Mouse (Mus musculus) spleen, adult 2 months (tissue): ENCODE data around the gene Arnt2. TPM values are rescaled to one million over a fixed set of nuclear protein-coding genes. Genes with fewer than 3 reads are reported as not detected.

Experiments used
- DNase-seq, 2 experiments: peaks; one replicate each; pipeline versions ENCODE4 v3.0.0 to v3.0.0-alpha.2; 2012 to 2021; ENCODE audit warnings: low spot score in 2 of 2, low read depth in 1 of 2
- H3K27ac ChIP-seq: fragments of 200-500 bp; 2 replicates; pipeline ENCODE4 v1.5.1; 2012; ENCODE audit warnings: low read length, inconsistent platforms; ENCODE audit not compliant: insufficient read depth
- H3K27me3 ChIP-seq: fragments of 200-500 bp; 2 replicates; pipeline ENCODE4 v1.6.1; 2012; ENCODE audit warnings: mild to moderate bottlenecking, moderate library complexity, low read length, inconsistent platforms; ENCODE audit not compliant: control insufficient read depth, insufficient read depth
- H3K36me3 ChIP-seq: fragments of 200-500 bp; 2 replicates; pipeline ENCODE4 v1.6.1; 2012; ENCODE audit warnings: mild to moderate bottlenecking, low read length, inconsistent platforms; ENCODE audit not compliant: control insufficient read depth, insufficient read depth
- H3K4me1 ChIP-seq: fragments of 200-500 bp; 2 replicates; pipeline ENCODE4 v1.6.1; 2011; ENCODE audit warnings: inconsistent platforms; ENCODE audit not compliant: control insufficient read depth, insufficient read depth, insufficient read length
- H3K4me3 ChIP-seq: fragments of 200-500 bp; 2 replicates; pipeline ENCODE4 v1.5.1; 2011; ENCODE audit warnings: mild to moderate bottlenecking, inconsistent platforms; ENCODE audit not compliant: insufficient read depth, insufficient read length; ENCODE audit errors: extremely low read depth
- CTCF ChIP-seq: fragments of 200-500 bp; IDR thresholded peaks from 2 replicates; pipeline ENCODE4 v1.5.1; 2011; ENCODE audit warnings: mild to moderate bottlenecking, inconsistent platforms; ENCODE audit not compliant: insufficient read depth, insufficient read length, insufficient replicate concordance; ENCODE audit errors: extremely low read depth
- POLR2A ChIP-seq: fragments of 200-500 bp; IDR thresholded peaks from 2 replicates; pipeline ENCODE4 v1.6.1; 2011; ENCODE audit warnings: low read depth, low read length, inconsistent platforms
- WGBS: fragments of 180-500 bp; shearing (Covaris S2); methylation state at CpG from one replicate; pipeline ENCODE4 v1.1.7; 2018; 5-methylcytosine and 5-hydroxymethylcytosine counted together
- polyA plus RNA-seq: library from polyadenylated mRNA; depleted of rRNA; stranded (reverse); fragments of >200 nt; gene quantifications from 2 replicates; pipeline ENCODE4 v1.2.3, GENCODE M21; 2012

The Arnt2 gene
- polyA plus RNA-seq, 1 experiment: 2.0 TPM

DNA sequence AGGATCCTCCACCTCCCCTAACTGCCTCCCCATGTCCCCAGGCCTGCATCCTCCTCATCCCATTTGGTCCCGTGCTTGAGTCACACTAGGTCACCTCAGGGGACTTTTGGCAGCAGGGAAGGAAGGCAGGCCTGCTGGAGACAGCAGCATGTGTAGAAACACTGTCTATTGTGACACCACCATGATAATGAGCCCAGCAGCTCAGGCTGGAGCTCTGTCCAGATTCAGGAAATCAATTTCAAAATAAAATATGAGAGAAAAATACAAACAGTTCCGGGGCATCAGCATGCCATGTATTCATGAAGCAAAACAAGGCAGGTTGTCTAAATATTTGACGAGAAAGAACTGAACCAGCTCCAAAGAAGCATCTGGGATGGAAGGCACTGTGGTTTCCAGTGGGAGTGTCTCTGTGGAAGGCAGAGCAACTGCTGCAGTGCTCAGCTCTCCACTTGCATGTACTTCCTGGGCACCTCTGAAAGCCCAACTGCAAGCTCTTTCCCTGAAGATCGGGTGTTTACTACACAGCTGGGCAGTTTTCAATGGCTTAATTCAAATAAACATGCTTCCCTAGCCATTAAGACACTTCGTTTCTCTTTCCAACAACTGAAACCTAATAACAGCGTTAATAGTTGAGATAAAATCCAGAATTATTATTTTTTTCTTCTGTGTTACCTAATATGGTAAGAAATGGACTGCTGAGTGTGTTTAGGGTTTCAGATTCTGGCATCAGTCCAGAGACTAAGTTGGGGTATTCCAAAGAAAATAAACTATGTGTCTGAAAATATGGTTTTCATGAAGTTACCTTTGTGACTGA, 74.0 kb downstream of the Arnt2 start:
- no peak for DNase-seq
- 72% methylated on average over 6 of the region's 6 CpGs for whole genome bisulfite sequencing
- TF ChIP-seq POLR2A: no peak
- no peak for TF ChIP-seq CTCF
- H3K27me3 ChIP-seq: no peaks in the 10 kb centered on the region
- H3K4me1 ChIP-seq: no peaks in the 10 kb centered on the region; the same call in 1 of the 2 replicates
- no peak overlapping the region for H3K4me3 ChIP-seq
- H3K36me3 ChIP-seq: no peaks in the 10 kb centered on the region
- no peak overlapping the region for H3K27ac ChIP-seq

DNA sequence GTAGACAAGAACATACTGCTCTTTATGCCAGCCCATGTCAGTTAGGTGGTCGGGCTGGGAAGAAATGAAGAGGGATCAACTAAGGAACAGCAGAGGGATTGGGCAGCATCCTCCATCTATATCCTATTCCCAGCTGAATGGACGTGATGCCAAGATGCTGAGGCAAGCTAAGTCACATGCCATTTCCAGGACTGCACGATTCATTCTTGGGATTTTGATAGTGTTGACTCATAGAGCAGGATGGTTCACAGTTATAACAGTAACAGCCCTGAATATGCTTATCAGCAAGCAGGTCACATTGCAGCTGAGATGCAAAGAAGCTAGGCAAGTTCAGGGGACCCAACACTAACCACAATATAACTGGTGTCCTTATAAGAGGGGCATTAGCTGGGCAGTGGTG, 76.0 kb downstream of the Arnt2 start:
- no peak for TF ChIP-seq POLR2A
- no peak for TF ChIP-seq CTCF
- Histone ChIP-seq H3K27ac (no peak overlapping the region), H3K4me3 (no peak overlapping the region), H3K36me3 (no peaks in the 10 kb centered on the region), H3K4me1 (no peaks in the 10 kb centered on the region; the same call in 1 of the 2 replicates), H3K27me3 (no peaks in the 10 kb centered on the region)
- no peak for DNase-seq
- 77% methylated on average over 3 of the region's 3 CpGs for WGBS

DNA sequence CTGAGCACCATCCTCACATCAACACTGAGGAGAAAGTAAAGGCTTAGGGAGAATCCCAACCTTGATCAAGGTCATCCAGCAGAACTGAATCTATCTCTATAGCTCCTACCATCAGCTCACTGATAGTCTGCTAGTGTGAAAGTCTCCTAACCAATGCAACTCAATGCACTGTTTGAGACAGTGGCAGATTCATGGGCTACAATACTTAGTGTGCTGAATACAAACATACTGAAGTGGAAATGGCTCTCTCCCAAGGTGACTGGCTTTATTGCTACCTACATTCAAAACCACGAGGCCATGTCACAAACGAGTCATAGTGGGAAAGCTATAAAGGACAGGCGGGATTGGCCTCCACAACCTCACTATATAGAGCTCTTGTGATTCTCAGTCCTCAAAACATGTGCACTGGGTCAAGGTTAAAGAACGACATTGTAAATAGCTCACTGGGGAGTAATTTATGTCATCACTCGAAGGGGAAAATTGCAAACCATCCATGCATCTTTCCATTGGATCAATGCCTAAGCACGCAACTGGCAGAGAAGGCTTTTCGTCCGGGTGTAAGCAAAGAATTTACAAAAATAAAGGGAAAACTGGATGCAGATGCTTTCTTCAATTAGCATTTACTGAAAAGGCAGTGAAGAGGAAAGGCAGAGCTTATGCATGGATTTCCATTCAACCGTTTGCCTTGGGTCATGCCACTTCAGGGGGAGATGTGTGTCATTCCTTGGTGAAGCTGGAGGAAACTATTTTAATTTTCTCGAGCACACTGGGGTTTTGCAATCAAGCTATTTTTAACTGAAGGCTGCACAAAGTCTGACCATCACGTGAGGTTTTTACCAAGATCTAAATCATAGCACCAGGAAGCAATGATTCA, 77.4 kb downstream of the Arnt2 start:
- WGBS: 62% methylated on average over 11 of the region's 11 CpGs
- Histone ChIP-seq H3K27ac (no peak overlapping the region), H3K4me3 (no peak overlapping the region), H3K4me1 (no peaks in the 10 kb centered on the region), H3K27me3 (no peaks in the 10 kb centered on the region), H3K36me3 (no peaks in the 10 kb centered on the region)
- no peak for DNase-seq
- TF ChIP-seq CTCF: no peak
- TF ChIP-seq POLR2A: no peak

DNA sequence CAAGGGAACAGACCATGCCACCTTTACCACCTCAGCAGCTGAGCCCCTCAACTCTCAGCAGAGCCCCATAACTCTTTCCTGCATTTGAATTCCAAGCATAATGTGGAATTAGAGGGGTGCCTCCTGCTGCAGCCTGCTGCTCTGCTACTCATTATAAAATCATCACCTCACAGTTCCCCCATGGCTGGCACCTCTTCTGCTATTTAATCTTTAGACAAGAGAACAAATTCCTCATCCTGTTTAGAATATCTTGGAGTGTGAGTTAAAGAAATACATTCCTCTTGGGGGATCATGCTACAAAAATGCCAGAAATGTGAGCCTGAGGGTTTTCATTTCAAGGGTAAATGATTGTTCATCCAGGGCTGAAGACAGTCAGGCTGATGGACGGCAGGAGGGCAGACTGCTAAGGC, 80.8 kb downstream of the Arnt2 start:
- Histone ChIP-seq H3K36me3 (no peaks in the 10 kb centered on the region), H3K27me3 (no peaks in the 10 kb centered on the region), H3K27ac (no peak overlapping the region), H3K4me3 (no peak overlapping the region), H3K4me1 (no peaks in the 10 kb centered on the region)
- WGBS: 53% methylated on average over 1 of the region's 1 CpGs
- TF ChIP-seq POLR2A (no peak), CTCF (no peak)
- no peak for DNase-seq

DNA sequence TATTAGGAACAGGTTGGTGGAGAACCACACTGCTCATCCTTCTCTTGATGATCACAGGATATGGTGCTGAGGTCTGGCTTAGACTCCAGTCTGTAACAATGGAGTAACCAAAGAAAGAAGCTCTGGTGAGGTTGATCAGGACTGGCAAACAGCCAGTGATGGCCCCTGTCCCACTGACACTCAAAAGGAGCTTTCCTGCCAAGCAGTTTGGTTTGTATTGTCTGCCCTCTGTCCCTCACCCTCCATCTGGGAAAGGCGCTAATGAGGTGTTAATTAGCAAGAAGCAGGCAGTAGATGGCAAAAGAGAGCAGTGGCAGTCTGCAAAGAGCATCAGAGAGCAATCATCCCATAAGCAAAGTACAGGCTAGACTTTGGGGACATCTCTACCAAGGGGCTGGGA, 81.2 kb downstream of the Arnt2 start:
- WGBS: 48% methylated on average over 1 of the region's 1 CpGs
- Histone ChIP-seq H3K4me1 (no peaks in the 10 kb centered on the region), H3K4me3 (no peak overlapping the region), H3K27ac (no peak overlapping the region), H3K27me3 (no peaks in the 10 kb centered on the region), H3K36me3 (no peaks in the 10 kb centered on the region)
- TF ChIP-seq POLR2A (no peak), CTCF (no peak)
- DNase-seq: no peak

DNA sequence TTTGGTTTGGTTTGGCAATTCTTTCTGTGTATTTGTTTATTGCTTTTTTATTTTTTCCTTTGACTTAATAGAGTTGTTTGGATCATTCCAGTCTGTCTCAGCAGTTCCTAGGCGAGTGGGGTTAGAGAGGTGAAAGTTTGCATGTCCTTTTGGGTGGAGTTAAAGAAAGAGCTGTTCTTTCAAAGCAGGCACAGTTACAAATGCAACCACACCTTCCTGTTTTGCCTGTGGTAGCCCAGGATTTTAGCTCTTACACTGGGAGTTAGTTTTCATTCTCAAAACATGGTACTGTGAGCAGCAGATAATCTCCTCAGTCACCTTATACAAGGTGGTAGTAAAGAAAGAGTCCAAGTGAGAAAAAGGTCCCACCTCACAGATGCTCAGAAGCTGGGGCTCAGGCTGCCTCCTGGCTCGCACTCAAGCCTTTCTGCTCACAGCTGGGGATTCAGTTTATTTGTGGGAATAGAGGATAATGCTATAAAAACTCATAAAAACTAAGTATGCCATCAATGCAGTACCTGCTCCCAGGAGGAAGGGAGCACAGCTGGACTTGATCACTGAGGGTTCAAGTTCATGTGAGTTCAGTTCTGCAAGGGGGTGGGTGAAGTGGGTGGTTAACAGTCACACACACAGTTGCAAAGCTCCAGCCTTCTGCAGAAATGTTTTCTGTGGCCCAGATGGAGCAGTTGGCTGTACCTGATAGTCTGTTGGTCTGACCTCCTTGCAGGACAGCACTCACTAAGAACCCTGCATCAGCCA, 84.2 kb downstream of the Arnt2 start:
- Histone ChIP-seq H3K4me3 (no peak overlapping the region), H3K27ac (no peak overlapping the region), H3K27me3 (no peaks in the 10 kb centered on the region), H3K36me3 (no peaks in the 10 kb centered on the region), H3K4me1 (no peaks in the 10 kb centered on the region)
- no peak for DNase-seq
- 53% methylated on average over 2 of the region's 2 CpGs for WGBS
- TF ChIP-seq CTCF (no peak), POLR2A (no peak)
